In the genomic region with DNA sequence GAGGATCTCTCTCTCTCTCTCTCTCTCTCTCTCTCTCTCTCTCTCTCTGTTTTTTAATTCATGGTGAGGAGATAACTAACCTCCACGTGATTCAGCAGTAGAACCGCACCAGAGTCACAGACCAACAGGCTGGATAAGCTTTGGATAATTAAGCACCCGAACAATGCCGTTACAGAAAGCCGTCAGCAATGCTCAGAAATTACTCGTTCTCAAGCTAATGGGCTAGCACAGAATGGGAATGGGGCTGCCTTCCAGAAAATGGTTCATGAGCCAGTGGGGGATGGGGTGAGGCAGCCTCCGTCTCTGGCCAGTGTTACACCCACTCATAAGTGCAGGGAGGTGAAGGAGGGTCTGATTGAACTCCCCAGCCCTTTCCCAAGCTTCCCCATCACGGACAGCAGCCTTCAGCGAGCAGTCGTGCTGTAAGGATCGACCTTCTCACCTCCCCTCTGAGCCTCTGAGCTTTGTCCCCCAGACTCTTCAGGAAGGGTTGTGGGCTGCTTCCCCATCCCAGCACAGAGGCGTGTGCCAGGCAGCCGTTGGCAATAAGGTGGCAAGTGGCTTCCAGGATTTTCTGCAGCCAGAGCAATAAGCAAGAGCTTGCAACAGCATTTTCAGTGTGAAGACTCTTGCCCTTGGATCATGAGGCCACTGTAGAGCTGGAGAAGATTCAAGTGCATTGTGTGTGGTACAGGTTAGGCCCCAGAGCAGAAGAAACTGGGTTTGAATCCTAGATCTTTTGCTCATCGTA, we compare ENCODE assay signal across 14 mouse cellular contexts. TPM values are rescaled to one million over a fixed set of nuclear protein-coding genes. Genes with fewer than 3 reads are reported as not detected.
DNase-seq lines count a peak whose midpoint lies in the region; TF ChIP-seq lines count a peak whose summit lies in the region.
"Had no signal": no experiment of that assay in that cellular context is flagged by ENCODE, and none has a peak within 500 bp of the region (broad histone marks: within the 10 kb centered on the region; RNA-seq: fewer than 3 reads in every experiment).

No protein-coding gene starts in this region.

- H3K27ac ChIP-seq in layer of hippocampus, adult 2 months: no peak overlapping the region
- H3K27ac ChIP-seq: hindbrain, embryonic 15.5 days had no signal

- TF ChIP-seq CTCF in layer of hippocampus, adult 2 months (conservative IDR thresholded peaks at IDR 0.05): no peak

- DNase-seq in gastrocnemius, postnatal 14 days: peak; percentile 8
- no peak for DNase-seq in gastrocnemius, postnatal 36 days
- DNase-seq in layer of hippocampus, adult 9-11 months: peak; percentile 10
- DNase-seq in layer of hippocampus, adult 2 months (ENCODE audit: low spot score in 2 of 2): no peak
- peak; percentile 8 for DNase-seq in right cerebral cortex, postnatal 4 days
- DNase-seq in right cerebral cortex, postnatal 25 days: no peak
- DNase-seq in lung, postnatal 4 days: no peak
- DNase-seq: cerebellum, adult 8-10 months; gastrocnemius, postnatal 25 days had no signal

- H3K4me3 ChIP-seq in layer of hippocampus, adult 2 months: no peak overlapping the region
- H3K4me3 ChIP-seq: erythroblast, embryonic 14.5 days; heart, embryonic 12.5 days; hindbrain, embryonic 15.5 days had no signal

- intact Hi-C loops in gastrocnemius, postnatal 14 days (cut with DNase I; ENCODE audit: low total_unique reads): no loop called here
- intact Hi-C loops in gastrocnemius, postnatal 36 days (cut with DNase I): no loop called here

RNA-seq across cellular contexts. Expression of gene Shank2, which starts 58.6 kb away (rescaled TPM):
- total RNA-seq in gastrocnemius, postnatal 14 days (2021): under 1 TPM; 0.07 to 0.39 TPM
- total RNA-seq in gastrocnemius, postnatal 36 days (2021): under 1 TPM; 0.05 to 0.18 TPM
- total RNA-seq in layer of hippocampus, adult 2 months (2021): 100 to 1,000 TPM; 133 to 138 TPM
- total RNA-seq: CH12.LX; monocyte, adult 5-6 weeks had no signal

Comparison
In these comparisons a context has a peak if more than half of its experiments do, and no peak if none do; other contexts are left out.
1. DNase-seq: peak in gastrocnemius, postnatal 14 days (single experiment), layer of hippocampus, adult 9-11 months (single experiment) and right cerebral cortex, postnatal 4 days (single experiment); none in gastrocnemius, postnatal 36 days (0 of 2), layer of hippocampus, adult 2 months (0 of 2), right cerebral cortex, postnatal 25 days (single experiment) and lung, postnatal 4 days (0 of 2).
2. RNA of gene Shank2, which starts 58.6 kb away (total RNA-seq): 133 to 138 TPM in layer of hippocampus, adult 2 months; 0.07 to 0.39 TPM in gastrocnemius, postnatal 14 days and 0.05 to 0.18 TPM in gastrocnemius, postnatal 36 days; every median in the first group is over 10 times any median in the second.